Mouse (Mus musculus) forebrain, embryonic 16.5 days (tissue): ENCODE results near the gene Gm128. TPM values are rescaled to one million over a fixed set of nuclear protein-coding genes. Genes with fewer than 3 reads are reported as not detected.

Experiments
- ATAC-seq: fragments of 200-750 bp; cut with Nextera tagmentation; 2 replicates; pipeline ENCODE4 v1.8.0; 2017; ENCODE audit warnings: mild to moderate bottlenecking, moderate library complexity
- H3K27ac ChIP-seq: fragments of 300-500 bp; sonication (generic); 2 replicates; pipeline ENCODE4 v1.5.1; 2014; ENCODE audit warnings: low read length, control low read depth
- H3K27me3 ChIP-seq: fragments of 300-500 bp; sonication (generic); replicated peaks from 2 replicates; pipeline ENCODE4 v1.6.1; 2014; ENCODE audit warnings: low read length; ENCODE audit not compliant: control insufficient read depth, insufficient read depth
- H3K36me3 ChIP-seq: fragments of 300-500 bp; sonication (generic); 2 replicates; pipeline ENCODE4 v1.6.1; 2014; ENCODE audit not compliant: control insufficient read depth, insufficient read depth
- H3K4me1 ChIP-seq: fragments of 300-500 bp; sonication (generic); replicated peaks from 2 replicates; pipeline ENCODE4 v1.6.1; 2014; ENCODE audit warnings: low read length; ENCODE audit not compliant: control insufficient read depth, insufficient read depth
- H3K4me2 ChIP-seq: fragments of 300-500 bp; sonication (generic); 2 replicates; pipeline ENCODE4 v1.6.1; 2014; ENCODE audit warnings: mild to moderate bottlenecking, low read length, control low read depth
- H3K4me3 ChIP-seq: fragments of 300-500 bp; sonication (generic); replicated peaks from 2 replicates; pipeline ENCODE4 v1.5.1; 2014; ENCODE audit warnings: mild to moderate bottlenecking, low read length, control low read depth
- H3K9ac ChIP-seq: fragments of 300-500 bp; sonication (generic); replicated peaks from 2 replicates; pipeline ENCODE4 v1.6.1; 2014; ENCODE audit warnings: low read depth, low read length, control low read depth
- H3K9me3 ChIP-seq: fragments of 300-500 bp; sonication (generic); 2 replicates; pipeline ENCODE4 v1.6.1; 2016; ENCODE audit warnings: low read length; ENCODE audit not compliant: control insufficient read depth
- WGBS: fragments of 180-500 bp; shearing (Covaris S2); extraction: QIAGEN DNeasy Blood & Tissue Kit; methylation state at CpG from one replicate; pipeline ENCODE4 v1.1.7; 2014; 5-methylcytosine and 5-hydroxymethylcytosine counted together
- polyA plus RNA-seq: library from polyadenylated mRNA; unstranded; fragments of >200 nt; fragmentation: Nextera tagmentation; extraction: Ambion mirVana; gene quantifications from 2 replicates; pipeline ENCODE4 v1.2.1, GENCODE M21; 2015

Gene Gm128
- polyA plus RNA-seq, 1 experiment from 2014 or later: not detected

DNA sequence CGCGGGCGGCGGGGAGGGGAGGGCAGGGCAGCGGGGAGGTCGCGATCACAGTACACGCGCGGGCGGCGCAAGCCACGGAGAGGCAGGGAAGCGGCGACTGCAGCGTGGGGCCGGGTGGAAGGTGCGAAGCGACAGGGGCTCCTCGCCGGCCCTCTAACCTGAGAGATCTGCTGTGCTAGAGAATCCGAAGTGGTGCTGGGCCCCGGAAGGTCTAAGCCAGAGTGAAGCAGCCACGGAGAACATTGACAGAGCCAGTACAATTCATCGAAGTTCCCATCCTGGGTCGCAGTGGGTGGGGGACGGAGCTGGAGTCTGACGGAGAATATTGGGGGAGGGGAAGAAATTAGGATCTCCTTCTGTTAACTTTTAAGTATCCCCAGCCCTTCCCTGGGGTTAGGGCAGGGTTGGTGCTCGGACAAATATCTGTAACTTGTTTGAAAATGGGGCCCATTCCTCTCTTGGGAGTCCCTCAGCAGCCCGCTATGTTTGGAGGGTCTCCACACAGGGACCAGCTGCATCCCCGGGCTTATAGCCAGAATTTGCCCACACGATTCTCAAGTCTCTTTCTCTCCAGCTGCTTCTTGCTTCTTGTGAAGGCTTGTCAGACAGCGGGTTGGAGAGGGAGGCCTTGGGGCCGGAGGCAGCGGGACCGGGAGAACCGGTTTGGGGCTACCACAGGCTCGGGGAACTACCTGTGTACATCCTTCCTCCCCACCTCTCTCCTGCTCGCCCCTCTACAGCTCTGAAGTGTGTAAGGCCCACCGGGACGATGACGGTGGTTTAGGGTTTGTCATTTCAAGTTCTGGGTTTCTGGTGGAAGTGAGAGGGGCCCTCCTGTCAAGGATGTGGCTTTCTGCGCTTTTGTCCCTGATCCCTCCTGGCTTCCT is 12.3 kb downstream of the Gm128 start:
- ATAC-seq: peak; percentile 16
- Histone ChIP-seq H3K4me3 (peak overlapping the region; percentile 84), H3K9ac (peak overlapping the region; percentile 91), H3K36me3 (peaks cover 22% of the 10 kb centered on the region), H3K4me2 (peak overlapping the region; percentile 74), H3K9me3 (no peaks in the 10 kb centered on the region), H3K27me3 (no peaks in the 10 kb centered on the region), H3K4me1 (peaks cover 46% of the 10 kb centered on the region), H3K27ac (peak overlapping the region; percentile 98)
- 0% methylated on average over 43 of the region's 43 CpGs for WGBS

DNA sequence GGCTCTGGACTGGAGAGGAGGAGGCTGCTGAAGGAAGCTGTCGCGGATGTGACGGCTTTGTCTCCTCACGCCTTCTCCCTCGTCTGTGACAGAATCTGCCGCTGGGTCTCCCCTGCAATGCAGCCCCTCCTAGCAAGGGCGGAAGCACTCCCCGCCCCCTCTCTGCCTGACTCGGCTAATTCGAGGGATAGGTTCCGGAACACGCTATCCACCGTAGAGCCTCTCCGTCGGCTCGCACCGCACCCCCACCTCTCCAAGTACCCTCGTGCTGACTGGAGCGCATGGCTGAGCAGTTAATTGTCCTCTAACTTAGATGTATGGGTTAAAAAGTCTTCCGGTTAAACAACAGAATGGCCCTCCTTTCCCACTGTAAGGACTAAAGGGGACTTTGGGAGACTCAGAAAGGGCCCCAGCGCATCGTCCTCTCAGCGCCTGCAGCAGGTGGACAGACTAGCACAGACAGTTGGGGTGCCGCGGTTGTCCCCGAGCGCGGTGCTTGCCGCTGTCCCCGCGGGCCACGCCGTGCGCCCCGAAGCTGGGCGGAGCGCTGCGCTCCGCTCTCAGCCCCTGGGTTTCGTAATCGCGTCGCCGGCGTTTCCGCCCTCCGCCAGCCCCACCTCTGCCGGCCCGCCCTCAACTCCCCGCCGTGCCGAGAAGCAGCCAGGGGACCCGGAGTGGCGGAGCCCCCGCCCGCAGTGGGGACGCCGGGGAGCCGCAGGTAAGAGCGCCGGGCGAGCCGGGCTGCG is 13.1 kb downstream of the Gm128 start, which contains the start of gene Cdc42se1:
TSS of gene Cdc42se1 (plus strand) at position 585 of the 746 bp plus-strand sequence.
- Histone ChIP-seq H3K27me3 (no peaks in the 10 kb centered on the region), H3K9me3 (no peaks in the 10 kb centered on the region), H3K4me2 (peak within 1 kb of the TSS; percentile 74), H3K4me1 (peaks cover 48% of the 10 kb centered on the region), H3K4me3 (peak within 1 kb of the TSS; percentile 84), H3K27ac (peak within 1 kb of the TSS; percentile 98), H3K9ac (peak within 1 kb of the TSS; percentile 91), H3K36me3 (peaks cover 22% of the 10 kb centered on the region)
- peak; percentile 92 for ATAC-seq
- WGBS: under 1% methylated on average over 59 of the region's 64 CpGs

DNA sequence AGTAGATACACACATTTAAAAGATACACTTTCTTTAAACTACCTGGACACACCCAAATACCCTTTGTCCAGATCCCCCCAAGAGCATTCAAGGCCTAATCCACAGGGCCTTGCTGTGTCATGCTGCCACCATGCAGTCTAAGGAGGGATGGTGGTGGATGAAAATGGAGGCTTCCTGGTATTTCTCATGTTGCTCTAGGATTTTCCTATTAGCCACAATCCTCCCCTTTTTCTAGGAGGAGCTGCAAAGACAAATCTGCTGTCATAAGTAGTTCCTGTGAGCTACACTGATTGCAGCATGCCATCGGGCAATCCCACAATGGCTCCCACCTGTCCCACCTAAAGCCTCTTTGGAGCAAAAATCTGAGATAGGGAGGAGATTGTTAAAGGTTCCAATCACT is 14.2 kb downstream of the Gm128 start:
- ATAC-seq: no peak
- peak overlapping the region; percentile 91 for H3K9ac ChIP-seq
- peaks cover 57% of the 10 kb centered on the region for H3K4me1 ChIP-seq
- H3K27ac ChIP-seq: peak overlapping the region; percentile 98
- H3K4me2 ChIP-seq: peak overlapping the region; percentile 74
- WGBS: 0% methylated on average over 1 of the region's 1 CpGs
- peaks cover 22% of the 10 kb centered on the region for H3K36me3 ChIP-seq
- no peaks in the 10 kb centered on the region for H3K27me3 ChIP-seq
- H3K9me3 ChIP-seq: no peaks in the 10 kb centered on the region
- H3K4me3 ChIP-seq: peak overlapping the region; percentile 84

DNA sequence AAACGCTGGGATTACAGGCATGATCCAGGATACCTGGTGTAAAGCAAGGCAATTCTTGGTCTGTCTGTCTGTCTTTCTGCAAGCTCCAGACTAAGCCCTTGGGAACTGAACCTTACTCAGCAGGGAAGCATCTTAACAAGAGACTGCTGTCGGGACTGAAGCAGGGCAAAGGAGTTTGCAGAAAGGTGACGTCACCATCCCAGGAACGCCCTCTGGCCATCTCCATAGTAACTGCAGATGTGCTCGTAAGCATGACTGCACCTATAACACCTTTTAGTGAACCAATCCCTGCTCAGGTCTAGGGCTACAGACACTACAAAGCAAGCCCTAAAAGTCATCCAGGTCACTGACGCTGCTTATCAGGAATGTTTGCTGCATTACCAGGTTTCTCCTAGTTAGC is 17.1 kb downstream of the Gm128 start:
- H3K36me3 ChIP-seq: peaks cover 31% of the 10 kb centered on the region
- WGBS: 11% methylated on average over 6 of the region's 6 CpGs

DNA sequence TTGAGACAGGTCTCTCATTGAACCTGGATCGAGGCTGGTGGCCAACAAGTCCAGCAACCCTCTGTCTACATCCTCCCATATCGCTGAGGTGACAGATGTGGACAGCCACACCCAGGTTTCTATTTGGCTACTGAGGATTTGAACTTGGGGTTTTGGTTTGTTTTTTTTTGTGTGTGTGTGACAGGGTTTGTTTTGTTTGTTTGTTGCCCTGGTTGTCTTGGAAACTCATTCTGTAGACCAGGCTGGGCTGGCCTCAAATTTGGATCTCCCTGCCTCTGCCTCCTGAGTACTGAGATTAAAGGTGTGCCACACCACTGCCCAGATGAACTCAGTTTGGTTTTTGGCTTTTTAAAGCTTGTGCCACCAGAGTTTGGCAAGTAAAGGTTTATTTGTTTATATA is 18.4 kb downstream of the Gm128 start:
- Histone ChIP-seq H3K4me3 (no peak overlapping the region), H3K4me1 (peaks cover 40% of the 10 kb centered on the region), H3K4me2 (no peak overlapping the region), H3K9ac (no peak overlapping the region), H3K27me3 (no peaks in the 10 kb centered on the region), H3K27ac (no peak overlapping the region), H3K36me3 (peaks cover 33% of the 10 kb centered on the region), H3K9me3 (no peaks in the 10 kb centered on the region)
- WGBS: 95% methylated on average over 2 of the region's 2 CpGs
- no peak for ATAC-seq

More for the DNA sequence above, 17.1 kb downstream of the Gm128 start:
- no peak overlapping the region for H3K9ac ChIP-seq
- H3K27me3 ChIP-seq: no peaks in the 10 kb centered on the region
- H3K9me3 ChIP-seq: no peaks in the 10 kb centered on the region
- H3K4me1 ChIP-seq: peaks cover 37% of the 10 kb centered on the region
- no peak for ATAC-seq
- H3K4me3 ChIP-seq: no peak overlapping the region
- H3K27ac ChIP-seq: no peak overlapping the region
- H3K4me2 ChIP-seq: peak overlapping the region; percentile 28

DNA sequence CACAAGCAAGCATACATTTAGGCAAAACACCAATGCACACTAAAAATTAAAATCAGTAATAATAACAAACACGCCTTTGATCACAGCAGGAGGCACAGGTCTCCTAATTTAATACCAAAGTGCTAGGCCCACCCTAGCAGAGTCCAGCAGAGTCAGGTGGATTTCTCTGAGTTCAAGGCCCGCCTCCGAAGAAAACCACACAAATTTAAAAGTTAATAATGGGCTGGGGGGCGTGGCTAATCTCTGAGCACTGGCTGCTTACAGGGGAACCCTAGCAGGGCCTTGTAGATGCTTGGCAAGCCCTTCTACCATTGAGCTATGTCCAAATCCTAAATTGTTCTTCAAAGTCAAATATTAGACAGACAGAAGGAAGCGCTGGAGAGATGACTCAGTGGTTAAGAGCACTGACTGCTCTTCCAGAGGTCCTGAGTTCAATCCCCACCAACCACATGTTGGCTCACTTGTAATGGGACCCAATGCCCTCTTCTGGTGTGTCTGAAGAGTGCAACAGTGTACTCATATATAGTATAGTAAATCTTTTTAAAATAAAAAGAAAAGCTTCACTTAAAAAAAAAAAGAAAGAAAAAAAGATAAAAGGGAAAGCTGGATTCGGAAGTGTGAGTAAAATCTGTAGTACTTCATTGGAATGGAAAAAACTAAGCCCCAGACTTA is 22.8 kb downstream of the Gm128 start:
- Histone ChIP-seq H3K9me3 (no peaks in the 10 kb centered on the region), H3K9ac (no peak overlapping the region), H3K36me3 (peaks cover 30% of the 10 kb centered on the region), H3K4me1 (peaks cover 24% of the 10 kb centered on the region), H3K4me3 (peak overlapping the region; percentile 77; the same call in 1 of the 2 replicates), H3K27ac (peak overlapping the region; percentile 97), H3K27me3 (no peaks in the 10 kb centered on the region), H3K4me2 (peak overlapping the region; percentile 67)
- 84% methylated on average over 6 of the region's 6 CpGs for WGBS
- ATAC-seq: no peak

DNA sequence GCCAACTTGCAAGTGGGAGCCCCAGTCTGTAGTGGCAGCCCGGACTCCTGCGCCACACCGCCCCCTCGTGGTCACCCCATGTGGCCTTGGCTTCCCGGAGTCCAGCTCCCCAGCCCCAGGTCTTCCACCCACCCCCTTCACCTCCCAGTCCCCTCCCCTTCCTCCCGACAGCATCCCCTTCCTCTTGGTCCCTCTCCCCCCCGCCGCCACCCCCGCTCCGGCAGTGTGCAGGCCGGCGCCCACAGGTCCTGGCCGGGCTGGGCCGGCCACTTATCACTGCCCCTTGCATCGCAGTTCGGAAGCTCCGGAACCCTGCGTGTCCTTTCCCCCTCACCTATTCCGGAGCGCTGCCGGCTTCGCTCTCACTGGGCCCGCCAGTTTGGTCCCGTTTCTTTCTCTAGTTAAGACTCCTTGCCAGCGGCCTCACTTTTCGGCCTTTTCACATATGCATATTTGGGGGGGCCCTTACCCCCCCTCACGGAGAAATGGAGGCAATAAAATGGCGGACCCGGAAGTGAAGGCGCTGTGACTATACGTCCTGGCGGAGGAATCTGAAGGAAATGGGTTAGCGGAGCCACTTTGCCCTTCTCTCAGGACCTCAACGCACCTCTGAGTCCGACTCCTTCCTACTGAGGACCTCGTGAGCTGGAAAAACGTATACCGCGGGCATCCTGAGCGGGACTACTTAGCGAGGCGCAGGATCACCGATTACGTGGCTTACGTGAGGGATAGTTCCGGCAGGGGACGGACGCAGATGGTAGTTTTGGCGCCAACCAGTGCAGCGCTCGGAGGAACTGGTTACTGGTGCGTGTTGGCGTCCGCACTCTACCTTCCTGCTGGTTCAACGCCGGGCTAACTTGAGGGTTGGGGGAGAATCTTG is 23.9 kb downstream of the Gm128 start, which contains the start of gene Gabpb2:
TSS of gene Gabpb2 (minus strand) at position 662 of the 880 bp plus-strand sequence.
- Histone ChIP-seq H3K27me3 (no peaks in the 10 kb centered on the region), H3K36me3 (peaks cover 20% of the 10 kb centered on the region), H3K4me1 (peaks cover 18% of the 10 kb centered on the region), H3K9me3 (no peaks in the 10 kb centered on the region), H3K4me3 (peak within 1 kb of the TSS; percentile 77), H3K27ac (peak within 1 kb of the TSS; percentile 97), H3K9ac (peak within 1 kb of the TSS; percentile 89), H3K4me2 (peak within 1 kb of the TSS; percentile 67)
- WGBS: 1% methylated on average over 56 of the region's 56 CpGs
- peak; percentile 87 for ATAC-seq

DNA sequence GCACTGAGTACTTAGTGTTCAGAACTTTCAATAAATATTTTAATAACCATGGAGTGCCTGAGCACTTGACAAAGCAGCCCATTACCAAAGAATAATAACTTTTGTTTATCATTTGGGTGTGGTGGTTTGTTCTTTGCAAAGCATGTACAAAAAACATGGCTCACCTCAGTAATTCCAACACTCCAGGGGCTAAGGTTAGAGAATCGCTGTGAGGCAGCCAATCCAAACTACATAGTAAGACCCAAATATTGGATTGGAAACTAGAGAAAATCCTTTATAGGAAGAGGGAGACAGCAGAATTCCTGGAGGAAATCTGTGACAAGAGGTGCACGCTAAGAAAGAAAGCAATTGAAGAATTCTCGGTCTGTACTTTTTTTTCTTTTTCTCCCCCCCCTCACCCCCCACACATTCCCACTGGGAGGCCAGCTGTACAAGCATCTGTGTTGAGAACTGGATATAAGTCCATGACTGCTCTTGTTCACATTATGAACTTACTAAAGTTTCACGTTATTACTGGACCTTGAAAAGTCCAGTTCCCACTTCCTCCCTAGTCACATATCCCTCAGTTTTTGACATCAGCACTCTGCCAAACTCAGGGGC is 24.6 kb downstream of the Gm128 start:
- H3K9me3 ChIP-seq: no peaks in the 10 kb centered on the region
- peaks cover 14% of the 10 kb centered on the region for H3K4me1 ChIP-seq
- peaks cover 17% of the 10 kb centered on the region for H3K36me3 ChIP-seq
- peak overlapping the region; percentile 67 for H3K4me2 ChIP-seq
- H3K9ac ChIP-seq: peak overlapping the region; percentile 89
- 16% methylated on average over 4 of the region's 4 CpGs for WGBS
- H3K27me3 ChIP-seq: no peaks in the 10 kb centered on the region
- H3K27ac ChIP-seq: peak overlapping the region; percentile 97
- ATAC-seq: no peak
- peak overlapping the region; percentile 77 for H3K4me3 ChIP-seq
